Mouse (Mus musculus): ENCODE results near the gene Tmem44. TPM values are rescaled to one million over a fixed set of nuclear protein-coding genes. Genes with fewer than 3 reads are reported as not detected.

The Tmem44 gene
- polyA plus RNA-seq, 2 experiments = 16.9 to 39.4 TPM

DNA sequence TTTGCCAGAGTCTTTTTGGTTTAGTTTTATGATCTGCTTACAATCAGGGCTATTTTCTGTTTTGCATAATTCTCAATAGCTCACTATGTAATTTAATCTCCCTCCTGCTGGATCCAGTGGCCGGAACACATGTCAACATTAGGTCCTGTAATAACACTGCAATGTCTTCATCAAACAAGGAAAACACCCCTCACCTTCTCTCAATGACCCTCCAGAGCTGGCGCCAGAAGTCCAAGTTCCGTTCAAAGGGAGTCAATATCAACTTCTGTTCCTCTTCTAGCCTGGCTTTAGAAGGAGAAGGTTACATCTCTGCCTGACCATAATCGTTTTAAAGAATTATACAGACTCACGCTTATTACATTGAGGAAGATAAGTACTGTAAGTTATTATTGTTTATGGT, 30.1 kb upstream of the Tmem44 start:
- Histone ChIP-seq H3K27ac (replicated peaks; ENCODE audit: low read depth, low read length) (no peak overlapping the region), H3K4me1 (ENCODE audit: control insufficient read depth, insufficient read depth, low read length) (no peaks in the 10 kb centered on the region), H3K4me3 (replicated peaks; ENCODE audit: low read length) (no peak overlapping the region), H3K4me2 (replicated peaks; ENCODE audit: low read depth, low read length, severe bottlenecking) (no peak overlapping the region), H3K36me3 (ENCODE audit: control insufficient read depth, insufficient read depth, low read length) (peaks cover 95% of the 10 kb centered on the region), H3K27me3 (ENCODE audit: control insufficient read depth, insufficient read depth, low read length) (no peaks in the 10 kb centered on the region), H3K9me3 (ENCODE audit: control insufficient read depth, low read length) (no peaks in the 10 kb centered on the region), H3K9ac (ENCODE audit: low read depth, low read length, severe bottlenecking) (no peak overlapping the region)
- no peak for TF ChIP-seq POLR2A (IDR thresholded peaks at IDR 0.05; ENCODE audit: borderline replicate concordance, extremely low read depth, insufficient read depth, insufficient read length)
- 90% methylated on average over 5 of the region's 5 CpGs for WGBS
- DNase-seq (ENCODE audit: low spot score) (no peak), ATAC-seq (ENCODE audit: low FRiP score, low read depth) (no peak)

DNA sequence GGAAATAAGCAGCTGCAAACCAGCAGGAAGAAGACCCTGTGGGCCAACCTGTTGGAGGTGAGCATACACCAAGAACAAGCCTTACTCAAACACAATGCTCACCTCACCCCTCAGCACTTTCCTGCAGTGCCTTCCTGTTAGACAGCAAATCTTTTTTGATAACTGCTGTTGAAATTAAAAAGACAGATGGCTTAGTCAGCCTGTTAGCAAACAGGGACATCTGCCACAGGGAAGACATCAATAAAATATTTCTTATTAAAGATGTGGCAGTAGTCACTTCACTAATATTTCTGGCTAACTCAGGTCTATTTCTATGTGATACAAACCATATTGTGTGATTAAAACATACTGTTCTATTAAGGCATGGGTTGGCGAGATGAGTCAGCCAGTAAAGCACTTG, 25.8 kb upstream of the Tmem44 start:
- Histone ChIP-seq H3K36me3 (ENCODE audit: control insufficient read depth, insufficient read depth, low read length) (peaks cover 93% of the 10 kb centered on the region), H3K27ac (replicated peaks; ENCODE audit: low read depth, low read length) (no peak overlapping the region), H3K27me3 (ENCODE audit: control insufficient read depth, insufficient read depth, low read length) (no peaks in the 10 kb centered on the region), H3K9ac (ENCODE audit: low read depth, low read length, severe bottlenecking) (no peak overlapping the region), H3K4me1 (ENCODE audit: control insufficient read depth, insufficient read depth, low read length) (no peaks in the 10 kb centered on the region), H3K4me2 (replicated peaks; ENCODE audit: low read depth, low read length, severe bottlenecking) (no peak overlapping the region), H3K4me3 (replicated peaks; ENCODE audit: low read length) (no peak overlapping the region), H3K9me3 (ENCODE audit: control insufficient read depth, low read length) (no peaks in the 10 kb centered on the region)
- no peak for ATAC-seq (ENCODE audit: low FRiP score, low read depth)
- DNase-seq (ENCODE audit: low spot score) = no peak
- no peak for TF ChIP-seq POLR2A (IDR thresholded peaks at IDR 0.05; ENCODE audit: borderline replicate concordance, extremely low read depth, insufficient read depth, insufficient read length)
- WGBS = 85% methylated on average over 1 of the region's 1 CpGs

DNA sequence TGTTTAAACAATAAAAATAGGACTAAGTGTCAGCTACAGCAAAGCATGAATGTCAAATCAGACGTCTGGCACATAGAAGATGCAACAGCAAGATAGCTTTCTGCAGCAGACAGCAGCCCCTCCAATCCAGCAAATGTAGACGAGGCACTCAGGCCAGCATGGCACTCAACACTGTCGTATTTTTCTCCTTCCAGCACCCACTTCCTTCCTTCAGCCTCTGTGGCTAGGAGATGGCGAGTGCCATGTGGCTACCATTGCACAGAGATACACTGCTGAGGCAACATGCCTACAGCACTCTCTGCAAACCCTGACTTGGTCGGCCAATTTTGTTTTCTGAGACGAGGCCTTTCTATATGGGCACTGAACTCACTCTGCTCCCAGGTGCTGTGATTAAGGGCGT, 25.2 kb upstream of the Tmem44 start:
- no peak for ATAC-seq (ENCODE audit: low FRiP score, low read depth)

DNA sequence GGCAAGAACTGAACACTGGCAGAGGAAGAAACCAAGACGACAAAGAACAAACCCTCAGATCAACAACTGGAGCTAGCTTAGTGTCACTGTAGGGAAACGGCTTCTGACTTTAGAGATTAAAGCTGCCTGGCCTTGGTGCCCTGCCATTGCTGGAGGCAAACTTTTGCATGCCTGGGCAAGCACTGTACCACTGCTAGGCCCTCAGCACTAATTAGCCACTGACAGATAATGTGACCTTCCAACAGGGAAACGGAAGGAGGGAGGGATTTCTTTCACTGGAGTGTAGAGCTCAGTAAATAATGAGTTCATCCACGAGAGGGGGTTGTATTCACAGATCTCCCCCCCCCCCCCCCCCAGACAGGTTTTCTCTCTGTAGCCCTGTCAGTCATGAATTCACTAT, 21.6 kb upstream of the Tmem44 start:
- H3K36me3 ChIP-seq (ENCODE audit: control insufficient read depth, insufficient read depth, low read length) = peaks cover 96% of the 10 kb centered on the region
- no peak for ATAC-seq (ENCODE audit: low FRiP score, low read depth)

More for the DNA sequence above, 25.2 kb upstream of the Tmem44 start:
- no peak for TF ChIP-seq POLR2A (IDR thresholded peaks at IDR 0.05; ENCODE audit: borderline replicate concordance, extremely low read depth, insufficient read depth, insufficient read length)
- H3K9ac ChIP-seq (ENCODE audit: low read depth, low read length, severe bottlenecking) = no peak overlapping the region
- H3K4me2 ChIP-seq (replicated peaks; ENCODE audit: low read depth, low read length, severe bottlenecking) = no peak overlapping the region
- no peak overlapping the region for H3K27ac ChIP-seq (replicated peaks; ENCODE audit: low read depth, low read length)
- H3K36me3 ChIP-seq (ENCODE audit: control insufficient read depth, insufficient read depth, low read length) = peaks cover 94% of the 10 kb centered on the region
- no peaks in the 10 kb centered on the region for H3K4me1 ChIP-seq (ENCODE audit: control insufficient read depth, insufficient read depth, low read length)
- H3K27me3 ChIP-seq (ENCODE audit: control insufficient read depth, insufficient read depth, low read length) = no peaks in the 10 kb centered on the region
- no peak for DNase-seq (ENCODE audit: low spot score)
- WGBS = 87% methylated on average over 7 of the region's 7 CpGs
- no peak overlapping the region for H3K4me3 ChIP-seq (replicated peaks; ENCODE audit: low read length)
- no peaks in the 10 kb centered on the region for H3K9me3 ChIP-seq (ENCODE audit: control insufficient read depth, low read length)

DNA sequence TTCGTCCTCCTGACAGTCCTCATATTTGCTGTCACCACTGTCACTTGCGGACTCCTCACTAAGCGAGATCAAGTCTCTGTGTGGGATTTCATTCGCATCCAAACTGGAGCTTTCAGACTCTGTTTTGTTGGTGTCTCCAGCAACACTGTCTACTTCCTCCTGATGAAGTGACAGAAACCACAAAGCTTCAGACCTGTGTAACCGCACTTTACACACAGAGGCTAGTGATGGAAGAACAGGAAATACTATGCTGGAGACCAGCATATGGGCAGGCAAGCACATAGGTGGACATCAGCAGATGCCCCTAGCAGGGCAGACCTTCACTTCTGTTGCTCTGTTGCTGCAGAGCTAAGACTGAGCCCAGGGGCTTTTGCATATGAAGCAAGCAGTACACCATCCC, 20.7 kb upstream of the Tmem44 start:
- ATAC-seq (ENCODE audit: low FRiP score, low read depth) (no peak), DNase-seq (ENCODE audit: low spot score) (no peak)
- H3K4me3 ChIP-seq (replicated peaks; ENCODE audit: low read length) = no peak overlapping the region
- H3K27ac ChIP-seq (replicated peaks; ENCODE audit: low read depth, low read length) = no peak overlapping the region
- no peaks in the 10 kb centered on the region for H3K4me1 ChIP-seq (ENCODE audit: control insufficient read depth, insufficient read depth, low read length)
- TF ChIP-seq POLR2A (IDR thresholded peaks at IDR 0.05; ENCODE audit: borderline replicate concordance, extremely low read depth, insufficient read depth, insufficient read length) = no peak
- H3K4me2 ChIP-seq (replicated peaks; ENCODE audit: low read depth, low read length, severe bottlenecking) = no peak overlapping the region
- H3K27me3 ChIP-seq (ENCODE audit: control insufficient read depth, insufficient read depth, low read length) = no peaks in the 10 kb centered on the region
- 94% methylated on average over 5 of the region's 5 CpGs for WGBS
- H3K9me3 ChIP-seq (ENCODE audit: control insufficient read depth, low read length) = no peaks in the 10 kb centered on the region
- no peak overlapping the region for H3K9ac ChIP-seq (ENCODE audit: low read depth, low read length, severe bottlenecking)
- H3K36me3 ChIP-seq (ENCODE audit: control insufficient read depth, insufficient read depth, low read length) = peaks cover 96% of the 10 kb centered on the region

More for the DNA sequence above, 21.6 kb upstream of the Tmem44 start:
- DNase-seq (ENCODE audit: low spot score) = no peak
- H3K4me1 ChIP-seq (ENCODE audit: control insufficient read depth, insufficient read depth, low read length) = no peaks in the 10 kb centered on the region
- TF ChIP-seq POLR2A (IDR thresholded peaks at IDR 0.05; ENCODE audit: borderline replicate concordance, extremely low read depth, insufficient read depth, insufficient read length) = no peak
- no peak overlapping the region for H3K4me2 ChIP-seq (replicated peaks; ENCODE audit: low read depth, low read length, severe bottlenecking)
- no peak overlapping the region for H3K9ac ChIP-seq (ENCODE audit: low read depth, low read length, severe bottlenecking)
- WGBS = 56% methylated on average over 4 of the region's 4 CpGs
- no peaks in the 10 kb centered on the region for H3K27me3 ChIP-seq (ENCODE audit: control insufficient read depth, insufficient read depth, low read length)
- no peak overlapping the region for H3K27ac ChIP-seq (replicated peaks; ENCODE audit: low read depth, low read length)
- H3K9me3 ChIP-seq (ENCODE audit: control insufficient read depth, low read length) = no peaks in the 10 kb centered on the region
- no peak overlapping the region for H3K4me3 ChIP-seq (replicated peaks; ENCODE audit: low read length)

DNA sequence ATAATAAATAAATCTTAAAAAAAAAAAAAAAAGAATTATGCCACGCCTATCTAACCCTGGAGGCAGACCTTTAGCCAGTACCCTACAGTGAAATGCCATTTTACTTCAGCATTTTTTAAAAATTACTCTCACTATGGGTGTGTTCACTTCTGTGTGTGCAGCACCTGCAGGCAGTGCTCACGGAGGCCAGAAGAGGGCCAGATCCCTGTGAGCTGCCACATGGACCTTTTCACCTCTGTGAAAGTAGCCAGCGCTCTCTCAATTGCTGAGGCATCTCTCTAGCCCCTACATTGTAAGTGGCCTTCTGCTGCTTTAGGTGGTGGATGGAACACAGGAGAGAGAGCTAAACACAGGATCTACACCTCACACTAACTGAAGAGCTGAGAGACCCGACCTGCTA, 19.5 kb upstream of the Tmem44 start:
- no peak overlapping the region for H3K4me2 ChIP-seq (replicated peaks; ENCODE audit: low read depth, low read length, severe bottlenecking)
- no peaks in the 10 kb centered on the region for H3K9me3 ChIP-seq (ENCODE audit: control insufficient read depth, low read length)
- no peaks in the 10 kb centered on the region for H3K4me1 ChIP-seq (ENCODE audit: control insufficient read depth, insufficient read depth, low read length)
- H3K27ac ChIP-seq (replicated peaks; ENCODE audit: low read depth, low read length) = no peak overlapping the region
- H3K4me3 ChIP-seq (replicated peaks; ENCODE audit: low read length) = no peak overlapping the region
- TF ChIP-seq POLR2A (IDR thresholded peaks at IDR 0.05; ENCODE audit: borderline replicate concordance, extremely low read depth, insufficient read depth, insufficient read length) = no peak
- no peak for ATAC-seq (ENCODE audit: low FRiP score, low read depth)
- H3K9ac ChIP-seq (ENCODE audit: low read depth, low read length, severe bottlenecking) = no peak overlapping the region
- no peak for DNase-seq (ENCODE audit: low spot score)
- H3K36me3 ChIP-seq (ENCODE audit: control insufficient read depth, insufficient read depth, low read length) = peaks cover 96% of the 10 kb centered on the region
- WGBS = 95% methylated on average over 4 of the region's 4 CpGs
- no peaks in the 10 kb centered on the region for H3K27me3 ChIP-seq (ENCODE audit: control insufficient read depth, insufficient read depth, low read length)
